Mouse (Mus musculus): ENCODE measurements around the gene Tomm22. TPM values are rescaled to one million over a fixed set of nuclear protein-coding genes. Genes with fewer than 3 reads are reported as not detected.

Tomm22 gene
- polyA plus RNA-seq, 1 experiment from 2014 or later, result 244 TPM

- WGBS, result under 1% methylated on average over 50 of the region's 53 CpGs
- H3K4me1 ChIP-seq (ENCODE audit: insufficient read depth), result peaks cover 16% of the 10 kb centered on the region; the same call in 1 of the 2 replicates
- no peaks in the 10 kb centered on the region for H3K27me3 ChIP-seq (ENCODE audit: insufficient read depth, low read length)
- H3K4me2 ChIP-seq, result peak overlapping the region; percentile 98
- peaks cover 6% of the 10 kb centered on the region; the same call in 1 of the 2 replicates for H3K36me3 ChIP-seq (ENCODE audit: insufficient read depth)
- peak; percentile 54 for DNase-seq
- ATAC-seq (ENCODE audit: insufficient read depth), result peak; percentile 18
- no peak for TF ChIP-seq CTCF (IDR thresholded peaks at IDR 0.05; ENCODE audit: low read depth)
- H3K9me3 ChIP-seq (ENCODE audit: low read depth, low read length), result no peaks in the 10 kb centered on the region
- H3K9ac ChIP-seq, result peak overlapping the region; percentile 84
- H3K27ac ChIP-seq (ENCODE audit: low read depth), result peak overlapping the region; percentile 67
- peak overlapping the region; percentile 92 for H3K4me3 ChIP-seq (ENCODE audit: low read depth, low read length)
These were observed 20.4 kb downstream of the Tomm22 start for GRCm38 (mm10) chr15:79691023-79691508.

GRCm38 (mm10) chr15:79692334-79692733 is 21.7 kb downstream of the Tomm22 start:
- 86% methylated on average over 5 of the region's 5 CpGs for WGBS
- no peak for ATAC-seq (ENCODE audit: insufficient read depth)

GRCm38 (mm10) chr15:79693740-79694139 is 23.1 kb downstream of the Tomm22 start:
- peak overlapping the region; percentile 27; the same call in 1 of the 2 replicates for H3K27ac ChIP-seq (ENCODE audit: low read depth)
- TF ChIP-seq CTCF (IDR thresholded peaks at IDR 0.05; ENCODE audit: low read depth), result no peak
- H3K9ac ChIP-seq, result no peak overlapping the region; the same call in 1 of the 2 replicates
- peak overlapping the region; percentile 28; the same call in 1 of the 2 replicates for H3K4me2 ChIP-seq
- peaks cover 16% of the 10 kb centered on the region; the same call in 1 of the 2 replicates for H3K4me1 ChIP-seq (ENCODE audit: insufficient read depth)
- ATAC-seq (ENCODE audit: insufficient read depth), result no peak
- no peak for DNase-seq
- peaks cover 15% of the 10 kb centered on the region; the same call in 1 of the 2 replicates for H3K36me3 ChIP-seq (ENCODE audit: insufficient read depth)
- H3K9me3 ChIP-seq (ENCODE audit: low read depth, low read length), result no peaks in the 10 kb centered on the region
- H3K27me3 ChIP-seq (ENCODE audit: insufficient read depth, low read length), result no peaks in the 10 kb centered on the region
- H3K4me3 ChIP-seq (ENCODE audit: low read depth, low read length), result no peak overlapping the region
- 69% methylated on average over 11 of the region's 11 CpGs for WGBS

More at GRCm38 (mm10) chr15:79692334-79692733, 21.7 kb downstream of the Tomm22 start:
- H3K27me3 ChIP-seq (ENCODE audit: insufficient read depth, low read length), result no peaks in the 10 kb centered on the region
- H3K4me3 ChIP-seq (ENCODE audit: low read depth, low read length), result peak overlapping the region; percentile 92; the same call in 1 of the 2 replicates
- H3K9me3 ChIP-seq (ENCODE audit: low read depth, low read length), result no peaks in the 10 kb centered on the region
- H3K4me2 ChIP-seq, result peak overlapping the region; percentile 98
- H3K4me1 ChIP-seq (ENCODE audit: insufficient read depth), result peaks cover 16% of the 10 kb centered on the region; the same call in 1 of the 2 replicates
- no peak overlapping the region for H3K27ac ChIP-seq (ENCODE audit: low read depth)
- DNase-seq, result no peak
- no peak for TF ChIP-seq CTCF (IDR thresholded peaks at IDR 0.05; ENCODE audit: low read depth)
- H3K9ac ChIP-seq, result no peak overlapping the region
- H3K36me3 ChIP-seq (ENCODE audit: insufficient read depth), result peaks cover 15% of the 10 kb centered on the region; the same call in 1 of the 2 replicates

- Histone ChIP-seq H3K4me3 (ENCODE audit: low read depth, low read length) (no peak overlapping the region), H3K27ac (ENCODE audit: low read depth) (no peak overlapping the region), H3K27me3 (ENCODE audit: insufficient read depth, low read length) (no peaks in the 10 kb centered on the region), H3K9ac (no peak overlapping the region), H3K9me3 (ENCODE audit: low read depth, low read length) (no peaks in the 10 kb centered on the region), H3K4me2 (peak overlapping the region; percentile 28; the same call in 1 of the 2 replicates), H3K4me1 (ENCODE audit: insufficient read depth) (peaks cover 16% of the 10 kb centered on the region; the same call in 1 of the 2 replicates), H3K36me3 (ENCODE audit: insufficient read depth) (peaks cover 21% of the 10 kb centered on the region; the same call in 1 of the 2 replicates)
- WGBS, result 81% methylated on average over 4 of the region's 4 CpGs
- ATAC-seq (ENCODE audit: insufficient read depth), result no peak
- TF ChIP-seq CTCF (IDR thresholded peaks at IDR 0.05; ENCODE audit: low read depth), result no peak
- no peak for DNase-seq
These were observed 23.9 kb downstream of the Tomm22 start for GRCm38 (mm10) chr15:79694512-79694911.

- WGBS, result 21% methylated on average over 3 of the region's 3 CpGs
- Histone ChIP-seq H3K9me3 (ENCODE audit: low read depth, low read length) (no peaks in the 10 kb centered on the region), H3K4me2 (no peak overlapping the region), H3K36me3 (ENCODE audit: insufficient read depth) (peaks cover 22% of the 10 kb centered on the region; the same call in 1 of the 2 replicates), H3K27me3 (ENCODE audit: insufficient read depth, low read length) (no peaks in the 10 kb centered on the region), H3K4me3 (ENCODE audit: low read depth, low read length) (no peak overlapping the region), H3K27ac (ENCODE audit: low read depth) (no peak overlapping the region), H3K9ac (no peak overlapping the region), H3K4me1 (ENCODE audit: insufficient read depth) (peaks cover 10% of the 10 kb centered on the region; the same call in 1 of the 2 replicates)
- DNase-seq (no peak), ATAC-seq (ENCODE audit: insufficient read depth) (no peak)
- no peak for TF ChIP-seq CTCF (IDR thresholded peaks at IDR 0.05; ENCODE audit: low read depth)
These were observed 24.9 kb downstream of the Tomm22 start for GRCm38 (mm10) chr15:79695516-79695915.

- WGBS, result 95% methylated on average over 2 of the region's 2 CpGs
These were observed 25.8 kb downstream of the Tomm22 start for GRCm38 (mm10) chr15:79696508-79696907.

GRCm38 (mm10) chr15:79697011-79697410 is 26.4 kb downstream of the Tomm22 start:
- H3K4me3 ChIP-seq (ENCODE audit: low read depth, low read length), result no peak overlapping the region
- peaks cover 22% of the 10 kb centered on the region; the same call in 1 of the 2 replicates for H3K36me3 ChIP-seq (ENCODE audit: insufficient read depth)
- peaks cover 5% of the 10 kb centered on the region; the same call in 1 of the 2 replicates for H3K4me1 ChIP-seq (ENCODE audit: insufficient read depth)
- no peak overlapping the region for H3K4me2 ChIP-seq
- ATAC-seq (ENCODE audit: insufficient read depth), result no peak
- H3K27ac ChIP-seq (ENCODE audit: low read depth), result no peak overlapping the region
- no peak overlapping the region for H3K9ac ChIP-seq
- no peak for DNase-seq
- 83% methylated on average over 6 of the region's 6 CpGs for WGBS
- H3K9me3 ChIP-seq (ENCODE audit: low read depth, low read length), result no peaks in the 10 kb centered on the region
- no peaks in the 10 kb centered on the region for H3K27me3 ChIP-seq (ENCODE audit: insufficient read depth, low read length)
- TF ChIP-seq CTCF (IDR thresholded peaks at IDR 0.05; ENCODE audit: low read depth), result no peak

More at GRCm38 (mm10) chr15:79696508-79696907, 25.8 kb downstream of the Tomm22 start:
- Histone ChIP-seq H3K27me3 (ENCODE audit: insufficient read depth, low read length) (no peaks in the 10 kb centered on the region), H3K4me2 (no peak overlapping the region), H3K9me3 (ENCODE audit: low read depth, low read length) (no peaks in the 10 kb centered on the region), H3K27ac (ENCODE audit: low read depth) (no peak overlapping the region), H3K4me1 (ENCODE audit: insufficient read depth) (peaks cover 10% of the 10 kb centered on the region; the same call in 1 of the 2 replicates), H3K36me3 (ENCODE audit: insufficient read depth) (peaks cover 22% of the 10 kb centered on the region; the same call in 1 of the 2 replicates), H3K4me3 (ENCODE audit: low read depth, low read length) (no peak overlapping the region), H3K9ac (no peak overlapping the region)
- TF ChIP-seq CTCF (IDR thresholded peaks at IDR 0.05; ENCODE audit: low read depth), result no peak
- no peak for DNase-seq
- no peak for ATAC-seq (ENCODE audit: insufficient read depth)
